Mouse (Mus musculus): Measurements from ENCODE around the gene Dazap1. TPM values are rescaled to one million over a fixed set of nuclear protein-coding genes. Genes with fewer than 3 reads are reported as not detected.
A peak's percentile ranks its signal among the peaks of the same experiment; 100 is the strongest.
"Not testable (repeated sequence)": the region's sequence is repeated elsewhere in the genome, so short reads cannot be mapped to it uniquely, and the experiment has no call there.

The Dazap1 gene
- polyA plus RNA-seq, 1 experiment from 2014 or later, result 60.8 TPM

- Histone ChIP-seq H3K4me1 (peaks cover 29% of the 10 kb centered on the region), H3K4me2 (no peak overlapping the region), H3K9me3 (no peaks in the 10 kb centered on the region), H3K4me3 (no peak overlapping the region), H3K9ac (no peak overlapping the region), H3K27me3 (replicated peaks) (no peaks in the 10 kb centered on the region), H3K27ac (no peak overlapping the region), H3K36me3 (replicated peaks) (peaks cover 41% of the 10 kb centered on the region)
- WGBS, result 80% methylated on average over 4 of the region's 4 CpGs
- no peak for ATAC-seq (replicated peaks)
Observed at GRCm38 (mm10) chr10:80237020-80237419, 24.3 kb upstream of the Dazap1 start.

GRCm38 (mm10) chr10:80238306-80238705 lies 23.0 kb upstream of the Dazap1 start:
- ATAC-seq (replicated peaks), result no peak
- Histone ChIP-seq H3K27ac (no peak overlapping the region), H3K9ac (no peak overlapping the region), H3K4me3 (no peak overlapping the region), H3K4me2 (no peak overlapping the region), H3K36me3 (replicated peaks) (peaks cover 51% of the 10 kb centered on the region), H3K9me3 (no peaks in the 10 kb centered on the region), H3K27me3 (replicated peaks) (no peaks in the 10 kb centered on the region), H3K4me1 (peaks cover 18% of the 10 kb centered on the region)
- 74% methylated on average over 3 of the region's 3 CpGs for WGBS

GRCm38 (mm10) chr10:80239791-80240190 lies 21.5 kb upstream of the Dazap1 start:
- Histone ChIP-seq H3K9me3 (no peaks in the 10 kb centered on the region), H3K27me3 (replicated peaks) (no peaks in the 10 kb centered on the region), H3K27ac (no peak overlapping the region), H3K4me1 (peaks cover 12% of the 10 kb centered on the region), H3K4me2 (no peak overlapping the region), H3K4me3 (no peak overlapping the region), H3K36me3 (replicated peaks) (peaks cover 51% of the 10 kb centered on the region), H3K9ac (no peak overlapping the region)
- no peak for ATAC-seq (replicated peaks)
- WGBS, result 82% methylated on average over 6 of the region's 6 CpGs

GRCm38 (mm10) chr10:80242088-80242487 lies 19.2 kb upstream of the Dazap1 start:
- Histone ChIP-seq H3K9me3 (no peaks in the 10 kb centered on the region), H3K36me3 (replicated peaks) (peaks cover 44% of the 10 kb centered on the region), H3K4me1 (peaks cover 22% of the 10 kb centered on the region), H3K4me3 (no peak overlapping the region), H3K27me3 (replicated peaks) (no peaks in the 10 kb centered on the region), H3K27ac (peak overlapping the region; percentile 49), H3K9ac (0 out of 2 replicates have a peak overlapping the region, but pooled peaks have one; percentile 2), H3K4me2 (no peak overlapping the region)
- ATAC-seq (replicated peaks), result 0 out of 2 replicates have a peak, but pooled peaks have one; percentile 25
- 39% methylated on average over 9 of the region's 9 CpGs for WGBS

GRCm38 (mm10) chr10:80242607-80243006 lies 18.7 kb upstream of the Dazap1 start:
- H3K9ac ChIP-seq, result no peak overlapping the region

GRCm38 (mm10) chr10:80244791-80245399 lies 16.4 kb upstream of the Dazap1 start:
- H3K9me3 ChIP-seq, result no peaks in the 10 kb centered on the region
- H3K4me3 ChIP-seq, result no peak overlapping the region
- 17% methylated on average over 5 of the region's 5 CpGs for WGBS
- peaks cover 30% of the 10 kb centered on the region for H3K4me1 ChIP-seq
- H3K4me2 ChIP-seq, result no peak overlapping the region
- peak overlapping the region; percentile 69 for H3K27ac ChIP-seq
- peaks cover 25% of the 10 kb centered on the region for H3K36me3 ChIP-seq (replicated peaks)
- ATAC-seq (replicated peaks), result no peak
- H3K9ac ChIP-seq, result no peak overlapping the region
- no peaks in the 10 kb centered on the region for H3K27me3 ChIP-seq (replicated peaks)

More at GRCm38 (mm10) chr10:80242607-80243006, 18.7 kb upstream of the Dazap1 start:
- ATAC-seq (replicated peaks), result no peak
- Histone ChIP-seq H3K27ac (peak overlapping the region; percentile 49), H3K27me3 (replicated peaks) (no peaks in the 10 kb centered on the region), H3K4me2 (no peak overlapping the region), H3K36me3 (replicated peaks) (peaks cover 43% of the 10 kb centered on the region), H3K9me3 (no peaks in the 10 kb centered on the region), H3K4me1 (peaks cover 23% of the 10 kb centered on the region), H3K4me3 (no peak overlapping the region)
- 69% methylated on average over 3 of the region's 3 CpGs for WGBS

GRCm38 (mm10) chr10:80245600-80245999 lies 15.7 kb upstream of the Dazap1 start:
- Histone ChIP-seq H3K4me3 (no peak overlapping the region), H3K9me3 (no peaks in the 10 kb centered on the region), H3K36me3 (replicated peaks) (peaks cover 20% of the 10 kb centered on the region), H3K4me1 (peaks cover 36% of the 10 kb centered on the region), H3K4me2 (no peak overlapping the region), H3K27ac (peak overlapping the region; percentile 69), H3K9ac (peak overlapping the region; percentile 16; the same call in 1 of the 2 replicates), H3K27me3 (replicated peaks) (no peaks in the 10 kb centered on the region)
- ATAC-seq (replicated peaks), result 0 out of 2 replicates have a peak, but pooled peaks have one; percentile 9
- WGBS, result 5% methylated on average over 4 of the region's 4 CpGs

GRCm38 (mm10) chr10:80247849-80248248 lies 13.4 kb upstream of the Dazap1 start:
- no peak overlapping the region for H3K4me2 ChIP-seq
- peaks cover 31% of the 10 kb centered on the region for H3K4me1 ChIP-seq
- 36% methylated on average over 6 of the region's 6 CpGs for WGBS
- no peak overlapping the region for H3K27ac ChIP-seq
- no peaks in the 10 kb centered on the region for H3K9me3 ChIP-seq
- H3K4me3 ChIP-seq, result peak overlapping the region; percentile 78; the same call in 1 of the 2 replicates
- ATAC-seq (replicated peaks), result no peak
- H3K36me3 ChIP-seq (replicated peaks), result peaks cover 6% of the 10 kb centered on the region; the same call in 1 of the 2 replicates
- H3K9ac ChIP-seq, result no peak overlapping the region
- H3K27me3 ChIP-seq (replicated peaks), result no peaks in the 10 kb centered on the region

- H3K9me3 ChIP-seq; H3K9ac ChIP-seq; H3K36me3 ChIP-seq (replicated peaks); H3K27me3 ChIP-seq (replicated peaks): not testable (repeated sequence)
- Histone ChIP-seq H3K4me1 (peaks cover 31% of the 10 kb centered on the region), H3K27ac (0 out of 2 replicates have a peak overlapping the region, but pooled peaks have one; percentile 26), H3K4me3 (peak overlapping the region; percentile 78), H3K4me2 (peak overlapping the region; percentile 95)
- WGBS, result 57% methylated on average over 3 of the region's 3 CpGs
- ATAC-seq (replicated peaks), result peak; percentile 3
Observed at GRCm38 (mm10) chr10:80248437-80248836, 12.8 kb upstream of the Dazap1 start.

- H3K36me3 ChIP-seq (replicated peaks), result no peaks in the 10 kb centered on the region
- H3K27ac ChIP-seq, result peak within 1 kb of the TSS; percentile 89
- peak within 1 kb of the TSS; percentile 73 for H3K9ac ChIP-seq
- peak within 1 kb of the TSS; percentile 78 for H3K4me3 ChIP-seq
- H3K27me3 ChIP-seq (replicated peaks), result no peaks in the 10 kb centered on the region
- peak within 1 kb of the TSS; percentile 95 for H3K4me2 ChIP-seq
- peak; percentile 93 for ATAC-seq (replicated peaks)
- no peaks in the 10 kb centered on the region for H3K9me3 ChIP-seq
- WGBS, result under 1% methylated on average over 53 of the region's 53 CpGs
- peaks cover 31% of the 10 kb centered on the region for H3K4me1 ChIP-seq
Observed at GRCm38 (mm10) chr10:80248971-80249640, 12.2 kb upstream of the Dazap1 start, which contains the start of gene Ndufs7. TSS of gene Ndufs7 (plus strand) at chr10:80249121.

- Histone ChIP-seq H3K4me1 (peaks cover 30% of the 10 kb centered on the region), H3K36me3 (replicated peaks) (peaks cover 7% of the 10 kb centered on the region; the same call in 1 of the 2 replicates), H3K27ac (peak overlapping the region; percentile 89), H3K27me3 (replicated peaks) (no peaks in the 10 kb centered on the region), H3K9ac (peak overlapping the region; percentile 73), H3K9me3 (no peaks in the 10 kb centered on the region), H3K4me3 (peak overlapping the region; percentile 78), H3K4me2 (peak overlapping the region; percentile 95)
- WGBS, result 39% methylated on average over 2 of the region's 2 CpGs
- no peak for ATAC-seq (replicated peaks)
Observed at GRCm38 (mm10) chr10:80250059-80250458, 11.2 kb upstream of the Dazap1 start.

GRCm38 (mm10) chr10:80250573-80250972 lies 10.7 kb upstream of the Dazap1 start:
- Histone ChIP-seq H3K9me3 (no peaks in the 10 kb centered on the region), H3K27me3 (replicated peaks) (no peaks in the 10 kb centered on the region), H3K36me3 (replicated peaks) (peaks cover 12% of the 10 kb centered on the region; the same call in 1 of the 2 replicates), H3K4me2 (peak overlapping the region; percentile 95), H3K27ac (no peak overlapping the region), H3K9ac (0 out of 2 replicates have a peak overlapping the region, but pooled peaks have one; percentile 73), H3K4me3 (peak overlapping the region; percentile 78), H3K4me1 (peaks cover 25% of the 10 kb centered on the region)
- 85% methylated on average over 4 of the region's 4 CpGs for WGBS
- ATAC-seq (replicated peaks), result no peak
